Mouse (Mus musculus) gastrocnemius, postnatal 4 days (tissue): ENCODE measurements at regions not wholly inside any gene's neighbourhood (a gene's known extent, or its start where the extent isn't known, plus 50 kb on each side); places are given as distances from the start of the nearest gene placed in this dataset.

Source experiments
- DNase-seq, 2 experiments: peaks; one replicate each; pipeline ENCODE4 v3.0.0; 2021 to 2022; ENCODE audit warnings: low spot score in 2 of 2, mixed read lengths in 2 of 2

DNA sequence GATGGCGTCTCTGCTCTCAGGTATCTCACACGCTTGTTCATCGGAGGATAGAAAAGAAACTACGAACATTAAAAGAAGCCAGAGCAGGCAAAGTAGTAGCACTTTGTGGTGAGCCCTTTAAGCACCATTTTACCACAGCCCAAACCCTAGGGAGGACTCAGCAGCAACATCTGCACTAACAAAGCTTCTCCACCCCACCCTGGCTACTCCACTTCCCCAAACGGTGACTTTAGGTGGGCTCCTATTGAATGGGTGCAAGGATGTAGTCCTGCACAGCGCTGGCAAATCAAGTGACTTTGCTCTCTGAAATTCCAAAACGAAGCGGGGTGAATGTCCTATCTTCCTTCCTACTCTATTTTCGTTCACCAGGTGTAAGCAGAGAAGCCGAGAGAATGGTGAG, 337.9 kb upstream of the Noct start:
- DNase-seq: no peak

DNA sequence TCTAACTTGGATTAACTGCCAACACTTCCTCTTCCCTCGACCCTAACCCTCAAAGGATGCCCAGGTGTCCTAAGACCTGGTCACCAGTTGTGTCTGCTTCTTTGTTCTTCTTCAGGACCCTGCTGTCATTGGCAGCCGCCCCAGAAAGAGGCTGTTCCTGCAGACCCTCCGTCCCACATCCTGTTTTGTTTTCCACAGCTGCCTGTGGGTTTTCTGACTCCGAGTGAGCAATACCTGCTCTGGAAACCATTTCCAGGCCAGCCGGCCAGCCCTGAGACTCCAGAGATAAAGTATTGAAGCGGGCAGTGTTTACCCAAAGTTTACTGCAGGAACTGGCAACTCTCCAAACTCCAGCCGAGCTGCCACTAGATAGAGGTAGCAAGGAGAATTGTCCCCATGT, 337.2 kb upstream of the Noct start:
- no peak for DNase-seq

DNA sequence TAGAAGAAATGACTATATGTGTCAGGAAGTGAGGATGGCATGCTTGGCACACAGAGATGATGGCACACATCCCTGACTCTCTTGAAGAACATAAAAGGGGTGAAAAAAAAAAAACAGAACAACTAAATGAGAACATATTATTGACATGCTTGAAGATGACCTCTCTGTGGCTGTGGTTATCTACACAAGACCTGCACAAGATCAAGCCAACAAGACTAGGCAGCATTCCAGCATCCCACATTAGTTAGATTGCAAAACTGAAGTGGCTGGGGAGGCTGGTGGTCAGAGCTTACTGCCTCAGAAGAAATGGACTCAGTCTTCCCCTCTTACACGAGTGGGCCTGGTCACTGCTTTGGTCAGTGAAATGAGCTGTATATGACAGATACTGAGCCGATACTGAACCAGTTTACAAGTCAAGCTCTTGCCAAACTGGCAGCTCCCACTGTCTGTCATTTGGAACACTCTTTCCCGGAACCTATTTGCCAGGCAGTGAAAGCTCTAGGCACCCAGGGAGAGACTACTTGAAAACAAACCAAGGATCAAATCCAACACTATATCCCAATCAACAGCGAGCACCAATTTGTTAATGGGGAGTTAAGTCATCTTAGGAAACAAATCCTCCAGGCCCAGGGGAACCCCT, 335.6 kb upstream of the Noct start:
- no peak for DNase-seq

DNA sequence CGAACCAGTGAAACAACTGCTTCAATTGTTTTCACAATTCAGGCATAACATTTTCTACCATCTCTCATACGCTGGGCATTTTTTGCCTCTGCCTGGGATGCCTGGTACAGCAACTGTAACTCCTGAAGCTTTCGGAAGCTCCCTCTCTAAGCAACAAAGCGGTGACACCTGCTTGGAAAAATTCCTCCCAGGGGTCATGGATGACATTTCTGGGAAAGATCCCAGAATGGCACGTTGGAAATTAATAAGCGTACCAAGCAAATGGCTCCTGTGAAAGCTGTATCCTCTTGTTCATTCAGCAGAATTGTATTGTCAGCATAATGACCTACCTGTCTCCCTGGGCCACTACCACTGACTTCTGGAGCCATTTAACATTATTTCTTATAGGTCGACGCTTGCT, 333.7 kb upstream of the Noct start:
- no peak for DNase-seq

DNA sequence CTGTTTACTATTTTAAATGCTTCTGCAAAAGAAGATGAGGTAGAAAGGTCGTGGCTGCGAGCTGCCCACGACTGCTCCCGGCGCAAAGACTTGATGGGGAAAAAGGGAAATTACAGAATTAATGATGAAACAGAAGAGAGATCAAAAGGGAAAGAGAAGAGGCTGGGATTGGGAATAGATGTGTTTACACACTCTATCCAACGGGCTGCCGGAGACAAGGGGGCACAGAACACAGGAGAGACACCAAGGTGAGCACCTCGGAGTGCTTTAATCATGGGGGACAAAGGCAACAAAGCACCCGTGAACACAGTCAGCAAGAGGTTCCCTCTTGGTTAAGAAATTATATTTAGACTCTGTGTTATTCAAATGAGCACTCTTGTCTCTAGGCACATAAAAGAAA, 326.1 kb upstream of the Noct start:
- no peak for DNase-seq

DNA sequence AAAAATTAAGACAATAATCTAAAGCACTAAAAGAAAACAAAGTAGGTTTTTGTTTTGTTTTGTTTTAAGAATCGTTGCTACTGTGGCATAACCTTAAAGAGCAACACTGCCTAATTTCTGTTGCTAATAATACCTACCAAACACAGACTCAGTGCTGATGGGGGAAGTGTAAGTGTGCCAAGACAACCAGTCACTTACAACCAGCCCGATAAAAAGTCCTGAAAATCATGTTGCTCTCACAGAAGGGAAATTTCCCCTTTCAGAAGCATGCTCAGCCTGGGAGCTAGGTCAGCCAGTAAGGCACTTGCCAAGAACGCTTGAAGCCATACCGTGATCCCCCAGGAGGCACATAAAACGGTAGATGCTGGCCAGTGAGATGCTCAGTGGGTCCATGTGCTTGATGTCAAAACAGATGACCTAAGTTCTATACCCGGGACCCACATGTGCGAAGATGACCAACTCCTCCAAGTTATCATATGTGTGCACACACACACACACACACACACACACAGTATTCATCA, 324.4 kb upstream of the Noct start:
- DNase-seq: no peak

DNA sequence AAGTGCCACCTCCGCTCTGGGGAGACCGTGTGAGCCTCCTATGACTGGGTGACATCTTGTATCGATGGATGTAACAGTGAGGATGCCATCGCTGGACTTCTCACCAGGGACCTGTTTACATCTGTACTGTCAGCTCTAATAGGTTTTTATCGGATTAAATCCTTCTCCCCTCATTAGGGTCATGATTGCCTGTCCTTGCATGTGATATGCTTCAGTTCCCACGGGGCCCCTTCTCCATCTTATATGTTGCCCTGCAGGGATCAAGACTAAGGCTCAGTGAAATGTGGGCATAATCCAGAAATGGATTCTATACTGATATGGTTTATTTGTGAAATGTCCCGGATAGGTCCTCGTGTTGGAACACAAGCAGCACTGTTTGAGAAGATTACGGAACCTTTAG, 323.7 kb upstream of the Noct start:
- DNase-seq: no peak

DNA sequence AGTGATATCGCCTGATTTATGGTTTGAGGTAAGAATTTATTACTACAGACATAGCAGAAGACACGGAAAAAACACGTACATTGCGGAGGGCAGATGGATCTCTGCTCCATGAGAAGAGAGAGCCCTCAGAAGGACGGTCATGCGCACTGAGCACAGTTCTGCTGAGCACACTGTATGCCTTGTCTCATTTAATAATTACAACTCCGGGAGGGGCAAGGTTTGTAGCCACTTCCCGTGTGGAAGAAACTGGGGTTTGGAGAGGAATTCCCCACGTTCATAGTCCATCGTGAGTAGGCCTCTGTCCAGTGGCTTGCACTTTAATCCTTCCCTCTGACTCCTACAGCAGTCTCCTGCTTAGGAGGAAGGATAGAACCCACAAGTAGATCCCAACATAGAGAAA, 322.9 kb upstream of the Noct start:
- no peak for DNase-seq

DNA sequence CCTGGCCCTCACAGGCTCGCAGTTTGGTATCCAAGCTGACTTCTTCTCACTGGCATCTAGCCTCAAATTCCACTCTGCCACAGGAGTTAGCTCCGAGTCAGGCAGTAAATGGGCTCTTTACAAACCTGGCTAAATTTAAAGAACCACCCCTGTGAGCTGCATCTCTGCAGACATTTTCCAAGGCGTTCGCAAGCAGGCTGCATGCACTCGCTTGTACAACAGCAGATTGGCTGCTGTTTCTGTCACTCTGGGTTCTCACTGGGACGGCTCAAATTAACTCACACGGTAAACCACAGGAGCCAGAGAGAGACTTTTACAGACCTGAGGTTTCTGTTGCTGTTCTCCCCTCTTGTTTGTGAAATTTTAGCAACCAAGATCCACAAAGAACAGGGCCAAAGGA, 321.3 kb upstream of the Noct start:
- DNase-seq: peak in 1 of 2 experiments; percentile 62

DNA sequence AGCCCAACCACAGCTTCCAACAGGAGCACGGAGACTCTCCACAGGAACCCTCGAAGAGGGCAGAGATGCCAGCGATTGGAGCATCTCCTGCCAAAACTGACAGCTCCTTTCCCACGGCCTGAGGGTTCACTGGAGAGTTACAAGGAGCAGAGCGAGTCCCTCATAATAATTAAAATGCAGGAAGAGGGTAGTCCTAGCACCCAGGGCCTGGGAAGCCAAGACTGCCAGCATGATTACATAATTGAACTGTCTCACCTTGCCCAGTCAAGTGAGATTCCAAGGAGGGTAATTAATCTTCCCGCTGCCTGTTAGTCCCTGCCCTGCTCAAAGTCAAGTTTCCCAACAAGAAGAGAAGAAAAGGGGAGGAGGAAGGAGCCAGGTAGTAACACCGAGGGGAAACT, 319.5 kb upstream of the Noct start:
- DNase-seq: no peak

DNA sequence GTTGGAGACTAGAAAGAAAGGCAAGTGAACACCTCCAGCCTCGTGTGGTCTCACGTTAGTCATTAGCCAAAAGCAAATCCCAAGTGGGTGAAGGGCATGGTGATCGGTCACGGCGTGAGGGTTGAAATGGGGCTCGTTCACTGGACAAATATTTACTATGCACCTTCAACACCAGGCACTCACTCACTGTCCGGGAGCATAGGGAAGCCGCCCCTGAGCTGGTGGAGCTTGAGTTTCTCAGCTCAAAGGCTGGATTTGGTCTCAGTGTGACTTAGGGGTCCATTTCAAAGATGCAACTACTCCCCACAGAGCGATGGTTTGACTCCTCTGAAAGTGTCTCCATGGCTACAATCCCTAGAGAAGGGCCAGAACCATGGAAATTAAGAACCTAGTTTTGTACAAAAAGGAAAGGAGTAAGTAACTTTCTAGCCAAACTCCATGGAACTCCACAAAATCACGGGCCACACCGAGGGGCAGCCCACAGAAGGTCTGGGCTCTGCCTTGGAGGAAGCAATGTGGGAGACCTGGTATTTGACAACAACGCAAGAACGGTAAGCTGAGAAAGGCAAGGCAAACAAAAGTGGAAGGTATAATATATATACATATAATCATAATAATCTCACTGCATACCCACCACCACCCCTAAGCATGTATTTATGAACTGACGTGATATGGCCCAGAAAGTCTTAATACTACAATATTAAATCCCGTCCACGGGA, 318.8 kb upstream of the Noct start:
- DNase-seq: no peak

DNA sequence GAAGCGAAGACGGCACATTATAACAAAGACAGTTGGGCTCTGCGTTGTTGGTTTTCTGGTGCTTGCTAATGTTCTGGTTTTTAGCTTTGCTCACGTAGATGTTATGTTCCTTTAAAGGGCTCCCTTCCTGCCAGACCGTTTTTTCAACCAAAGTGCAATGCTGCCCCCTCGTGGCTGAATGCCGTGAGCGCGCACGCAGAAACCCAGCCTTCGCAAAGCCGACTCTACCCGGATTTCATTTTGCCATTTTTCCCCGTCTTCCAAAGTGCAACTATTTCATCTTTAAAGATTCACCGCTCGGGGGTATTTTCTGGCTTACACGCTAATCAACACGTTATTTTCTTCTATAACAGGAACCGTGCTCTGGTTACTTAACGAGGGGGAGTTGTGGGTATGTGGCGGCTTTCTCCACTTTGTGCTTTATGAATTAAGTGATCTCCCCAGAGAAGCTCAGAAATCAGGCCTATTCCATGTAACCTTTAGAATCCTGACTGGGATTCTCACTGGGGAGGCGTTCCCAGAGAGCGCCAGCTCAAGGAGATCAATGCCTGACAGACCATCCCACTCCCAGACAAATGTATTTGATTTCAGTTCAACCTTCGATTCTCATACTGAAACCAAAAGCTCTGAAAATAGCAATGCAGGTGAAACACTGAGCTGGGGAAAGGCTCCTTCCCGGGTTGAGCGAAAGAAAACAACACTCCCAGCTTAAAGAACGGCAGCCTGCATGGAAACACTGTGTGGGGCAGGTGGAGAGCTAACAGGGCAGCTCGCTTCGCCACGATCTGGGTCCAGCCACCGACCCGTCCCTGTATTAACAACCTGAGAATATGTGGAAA, 318.0 kb upstream of the Noct start:
- peak; percentile 88 to 91 for DNase-seq

DNA sequence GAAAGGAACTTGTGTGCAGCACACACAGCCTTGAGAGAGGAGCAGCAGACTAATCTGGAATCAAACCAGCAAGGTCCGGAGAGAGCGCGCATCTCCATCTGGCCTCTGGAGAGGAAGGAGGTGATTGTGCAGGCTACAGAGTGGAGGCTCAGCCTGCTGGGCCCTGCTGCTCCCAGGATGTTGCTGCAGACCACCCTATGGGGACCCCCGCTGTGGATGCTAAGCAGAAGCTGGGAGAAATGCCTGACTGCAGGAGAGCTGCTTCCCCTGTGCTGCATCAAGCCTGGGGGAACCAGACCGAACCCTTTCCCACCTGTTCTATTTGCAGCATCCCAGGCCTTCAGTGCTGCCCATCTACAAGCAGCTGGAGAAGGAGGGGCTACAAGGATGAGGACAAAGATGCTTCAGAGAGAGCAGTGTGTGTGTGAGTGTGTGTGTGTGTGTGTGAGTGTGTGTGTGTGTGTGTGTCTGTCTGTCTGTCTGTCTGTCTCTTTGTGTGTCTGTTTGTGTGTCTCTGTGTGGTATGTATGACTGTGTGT, 311.2 kb upstream of the Noct start:
- no peak for DNase-seq

DNA sequence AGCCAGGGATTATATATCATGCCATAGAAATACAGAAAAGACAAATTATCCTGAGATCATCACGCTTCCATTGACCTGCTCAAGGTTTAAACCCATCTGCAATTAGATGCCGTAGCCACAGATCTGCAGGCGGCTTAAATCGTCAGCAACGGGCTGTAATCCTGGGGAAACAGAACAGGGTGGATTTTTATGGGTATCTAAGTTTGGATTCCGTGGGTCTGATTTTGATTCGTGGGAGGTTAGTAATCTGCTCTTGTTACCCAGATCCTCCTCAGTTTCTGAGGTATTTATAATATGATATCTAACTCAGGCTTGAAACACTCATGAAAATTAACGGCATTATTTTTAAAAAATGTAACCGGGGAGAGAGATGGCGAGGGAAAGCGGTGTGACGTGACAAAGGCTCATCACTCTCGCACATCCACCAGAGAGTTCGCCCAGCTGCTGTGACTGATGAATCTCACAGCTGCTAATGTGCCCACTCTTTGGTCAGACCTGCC, 309.3 kb upstream of the Noct start:
- DNase-seq: no peak

DNA sequence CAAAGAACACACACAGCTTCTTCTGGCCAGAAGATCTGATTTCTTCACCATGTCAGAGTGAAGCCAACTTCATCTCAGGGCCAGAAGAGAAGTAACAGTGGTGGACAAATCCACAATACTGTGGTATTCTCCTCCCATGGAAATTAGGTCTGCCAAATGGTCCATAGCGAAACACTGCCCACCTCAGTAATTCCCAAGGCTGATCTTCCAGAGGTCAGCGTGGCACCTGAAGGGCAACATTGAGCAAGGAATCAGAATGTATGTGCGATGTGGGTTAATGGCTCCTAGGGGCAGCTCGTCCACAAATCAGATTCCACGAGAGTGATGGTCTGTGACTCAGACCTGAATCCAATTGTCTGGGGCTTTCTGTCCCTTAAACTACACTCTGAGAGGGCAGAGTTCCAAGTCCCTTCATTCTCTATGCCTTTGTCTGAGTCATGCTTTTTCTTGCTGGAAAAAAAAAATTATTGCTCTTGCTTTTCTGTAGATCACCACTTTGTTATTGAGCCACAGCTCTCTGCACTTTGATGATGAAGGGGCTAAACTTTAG, 307.9 kb upstream of the Noct start:
- DNase-seq: no peak

DNA sequence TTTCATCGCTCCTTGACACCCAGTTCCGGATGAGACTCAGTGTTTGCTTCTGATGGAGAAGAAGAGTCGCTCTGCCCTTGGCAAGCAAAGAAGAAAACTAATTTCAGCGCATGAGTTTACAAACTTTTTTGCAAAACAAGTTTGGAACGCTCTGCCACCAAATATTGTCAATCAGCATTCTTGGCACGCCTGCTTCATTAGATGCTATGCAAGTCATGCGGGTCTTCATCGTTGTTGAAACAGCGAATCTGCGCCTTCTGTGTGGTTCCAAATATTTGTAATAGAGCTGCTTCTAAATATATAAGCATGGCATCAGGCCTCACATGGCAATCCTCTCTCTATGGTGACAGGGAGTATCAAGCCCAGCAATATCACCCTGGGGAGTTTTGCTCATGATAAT, 301.9 kb upstream of the Noct start:
- DNase-seq: no peak

DNA sequence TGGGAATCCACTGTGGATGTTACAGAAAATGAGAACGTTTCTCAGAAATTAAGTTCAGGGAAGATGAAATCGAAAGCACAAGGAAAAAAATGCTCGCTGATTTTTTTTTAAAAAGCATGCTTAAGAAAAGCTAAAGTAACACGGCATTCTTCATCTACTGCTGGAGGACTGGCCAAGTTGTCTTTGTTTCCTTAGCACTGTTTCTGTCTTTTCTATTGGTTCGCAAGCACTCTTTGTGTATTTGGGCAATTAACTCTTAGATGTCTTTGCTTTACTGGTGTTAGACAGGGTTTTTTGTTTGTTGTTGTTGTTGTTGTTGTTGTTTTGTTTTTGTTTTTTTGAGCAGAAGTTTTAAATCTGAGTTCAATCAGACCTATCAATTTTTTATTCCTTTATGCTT, 301.4 kb upstream of the Noct start:
- DNase-seq: no peak

DNA sequence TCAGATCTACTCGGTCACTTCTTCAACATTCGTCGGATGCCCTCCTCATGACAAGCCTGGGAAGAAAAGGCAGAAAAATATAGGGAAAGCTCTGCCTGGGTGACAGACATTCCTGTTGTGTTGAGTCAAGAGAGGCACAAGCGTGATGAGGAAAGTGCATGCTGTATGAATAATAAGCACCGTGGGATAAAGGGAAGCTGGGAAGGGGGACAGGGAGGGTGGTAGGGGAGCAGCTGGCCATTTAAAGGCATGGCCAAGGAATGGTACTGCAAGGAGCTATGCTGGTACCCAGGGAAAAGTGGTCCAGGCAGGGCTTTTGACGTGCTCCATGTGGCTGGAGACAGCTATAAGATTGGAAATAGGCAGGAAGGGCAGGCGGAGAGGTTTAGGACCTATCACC, 300.9 kb upstream of the Noct start:
- no peak for DNase-seq

DNA sequence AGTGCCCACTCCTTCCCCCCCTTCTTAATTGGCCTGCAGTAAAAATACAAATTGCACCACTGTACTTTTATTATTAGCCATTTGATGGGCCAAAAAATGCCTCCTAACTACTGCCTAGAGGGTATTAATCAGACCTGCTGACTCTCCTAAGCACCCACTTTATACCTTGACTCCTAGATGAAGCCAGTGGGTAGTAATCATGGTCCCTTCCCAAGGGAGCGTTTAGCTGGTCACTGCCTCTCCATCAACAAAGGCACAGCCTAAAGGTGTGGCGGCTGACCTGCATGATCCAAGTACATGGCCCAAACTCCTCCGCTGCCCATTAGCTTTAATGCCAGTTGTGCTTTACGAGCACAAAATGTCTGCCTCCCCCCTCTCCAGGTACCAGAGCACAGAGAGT, 296.9 kb upstream of the Noct start:
- DNase-seq: no peak

DNA sequence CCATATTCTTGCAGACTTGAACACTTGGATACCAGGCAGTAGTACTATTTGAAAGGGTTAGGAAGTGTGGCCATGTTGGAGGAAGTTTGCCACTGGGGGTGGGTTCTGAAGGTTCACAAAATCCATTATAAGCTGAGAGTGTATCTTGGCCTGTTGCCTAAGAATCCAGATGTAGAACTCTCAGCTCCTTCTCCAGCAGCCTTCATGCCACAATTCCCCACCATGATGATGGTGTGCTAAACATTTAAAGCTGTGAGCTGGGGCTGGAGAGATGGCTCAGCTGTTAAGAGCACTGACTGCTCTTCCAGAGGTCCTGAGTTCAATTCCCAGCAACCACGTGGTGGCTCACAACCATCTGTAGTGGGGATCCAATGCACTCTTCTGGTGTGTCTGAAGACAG, 295.2 kb upstream of the Noct start:
- no peak for DNase-seq

DNA sequence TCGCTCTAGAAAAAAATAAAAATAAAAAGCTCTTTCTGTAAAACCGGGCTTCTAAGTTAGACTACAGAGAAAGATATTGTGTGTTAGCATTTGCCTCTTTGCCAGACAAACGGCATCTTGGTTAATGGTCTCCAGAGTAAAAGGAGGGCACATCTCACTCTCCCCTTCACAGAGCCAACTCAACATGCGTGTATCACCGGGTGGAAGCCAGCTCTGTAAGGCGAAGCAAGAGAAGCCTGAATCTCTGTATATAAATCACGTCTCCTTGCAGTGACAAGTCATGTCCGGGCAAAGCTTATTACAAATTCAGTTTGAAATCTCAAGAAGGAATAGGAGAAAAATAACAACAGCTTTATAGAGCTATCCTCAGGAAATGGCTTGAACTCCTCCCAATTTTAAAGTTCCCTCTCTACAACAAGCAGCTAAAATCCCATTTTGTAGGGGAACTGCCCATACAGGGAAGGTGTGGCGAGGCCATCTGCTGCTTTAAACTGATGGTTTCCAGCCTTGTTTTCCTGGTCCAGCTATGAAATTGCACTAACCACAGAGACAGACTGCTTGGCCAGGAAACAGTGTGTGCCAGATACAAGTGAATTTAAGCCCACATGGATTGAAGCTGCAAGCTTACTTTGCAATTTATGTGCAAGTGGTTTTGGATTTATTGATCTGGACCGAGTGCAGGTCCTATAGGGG, 291.7 kb upstream of the Noct start:
- DNase-seq: no peak
